Mouse (Mus musculus): ENCODE measurements around the gene Cfap70. TPM values are rescaled to one million over a fixed set of nuclear protein-coding genes. Genes with fewer than 3 reads are reported as not detected.

The Cfap70 gene
- total and polyA plus RNA-seq, 3 experiments: 0.11 TPM; not detected in 2

- no peak overlapping the region for H3K4me3 ChIP-seq (ENCODE audit: control insufficient read depth in 1 of 2, insufficient read depth in 1 of 2, low read depth in 2 of 2, low read length in 2 of 2)
- H3K36me3 ChIP-seq (ENCODE audit: control insufficient read depth in 1 of 2, insufficient read depth in 2 of 2, low read length in 2 of 2): peaks cover 0 to 10% of the 10 kb centered on the region in 2 experiments; a peak in 2 of 4 replicates
- H3K27me3 ChIP-seq (ENCODE audit: control insufficient read depth in 1 of 2, insufficient read depth in 2 of 2, low read length in 2 of 2): no peaks in the 10 kb centered on the region
- no peak overlapping the region for H3K27ac ChIP-seq (ENCODE audit: control insufficient read depth, low read depth, low read length)
- H3K79me2 ChIP-seq (ENCODE audit: control insufficient read depth, insufficient read depth, low read length, poor library complexity): peaks cover 1% of the 10 kb centered on the region
- peak; percentile 43 for DNase-seq (ENCODE audit: low read depth, low spot score)
- TF ChIP-seq CTCF (IDR thresholded peaks at IDR 0.05 in 2 of 3, conservative IDR thresholded peaks at IDR 0.05 in 1 of 3; ENCODE audit: control insufficient read depth in 1 of 3, insufficient read depth in 1 of 3, low read depth in 2 of 3, low read length in 3 of 3, poor library complexity in 1 of 3, severe bottlenecking in 1 of 3) (peak; percentile 25 to 64 (median 61); a peak in 5 of 6 replicates), RAD21 (IDR thresholded peaks at IDR 0.05; ENCODE audit: low read depth, low read length) (peak; percentile 30), POLR2AphosphoS5 (IDR thresholded peaks at IDR 0.05; ENCODE audit: borderline replicate concordance, low read depth, low read length) (no peak), SMC3 (IDR thresholded peaks at IDR 0.05; ENCODE audit: low read depth, low read length) (peak; percentile 62), CHD1 (IDR thresholded peaks at IDR 0.05; ENCODE audit: low read depth, low read length) (no peak), KAT2A (conservative IDR thresholded peaks at IDR 0.05; ENCODE audit: low read depth, low read length) (no peak), EP300 (IDR thresholded peaks at IDR 0.05; ENCODE audit: low read depth in 1 of 2, low read length in 2 of 2) (no peak)
- peaks cover 4 to 9% of the 10 kb centered on the region in 2 experiments; a peak in 3 of 4 replicates for H3K4me1 ChIP-seq (ENCODE audit: control insufficient read depth in 1 of 2, insufficient read depth in 2 of 2, low read length in 2 of 2)
- no peak overlapping the region for H3K9ac ChIP-seq (ENCODE audit: control insufficient read depth, low read depth, low read length, poor library complexity, severe bottlenecking)
- H3K9me3 ChIP-seq (replicated peaks; ENCODE audit: insufficient read depth, low read length): no peaks in the 10 kb centered on the region
These were observed 53.2 kb downstream of the Cfap70 start for GRCm38 (mm10) chr14:20398864-20399263.

- peaks cover 6 to 11% of the 10 kb centered on the region in 2 experiments; a peak in 3 of 4 replicates for H3K4me1 ChIP-seq (ENCODE audit: control insufficient read depth in 1 of 2, insufficient read depth in 2 of 2, low read length in 2 of 2)
- H3K27ac ChIP-seq (ENCODE audit: control insufficient read depth, low read depth, low read length): no peak overlapping the region
- no peak for DNase-seq (ENCODE audit: low read depth, low spot score)
- H3K9me3 ChIP-seq (replicated peaks; ENCODE audit: insufficient read depth, low read length): no peaks in the 10 kb centered on the region
- no peaks in the 10 kb centered on the region for H3K27me3 ChIP-seq (ENCODE audit: control insufficient read depth in 1 of 2, insufficient read depth in 2 of 2, low read length in 2 of 2)
- H3K4me3 ChIP-seq (ENCODE audit: control insufficient read depth in 1 of 2, insufficient read depth in 1 of 2, low read depth in 2 of 2, low read length in 2 of 2): no peak overlapping the region
- H3K9ac ChIP-seq (ENCODE audit: control insufficient read depth, low read depth, low read length, poor library complexity, severe bottlenecking): no peak overlapping the region
- H3K36me3 ChIP-seq (ENCODE audit: control insufficient read depth in 1 of 2, insufficient read depth in 2 of 2, low read length in 2 of 2): peaks cover 0 to 11% of the 10 kb centered on the region in 2 experiments; a peak in 2 of 4 replicates
- TF ChIP-seq MYB (IDR thresholded peaks at IDR 0.05; ENCODE audit: low read depth, low read length) (no peak), CHD2 (IDR thresholded peaks at IDR 0.05; ENCODE audit: low read length) (no peak), MYC (IDR thresholded peaks at IDR 0.05; ENCODE audit: low read depth, low read length) (no peak), TCF12 (IDR thresholded peaks at IDR 0.05; ENCODE audit: low read depth, low read length) (no peak), ZKSCAN1 (IDR thresholded peaks at IDR 0.05; ENCODE audit: low read depth, low read length) (no peak), TAL1 (IDR thresholded peaks at IDR 0.05; ENCODE audit: low read length) (no peak), MAX (IDR thresholded peaks at IDR 0.05; ENCODE audit: low read length) (no peak), NRF1 (IDR thresholded peaks at IDR 0.05; ENCODE audit: insufficient read depth, low read depth, low read length, poor library complexity, severe bottlenecking) (no peak), ZNF384 (IDR thresholded peaks at IDR 0.05; ENCODE audit: low read depth, low read length) (no peak), MAFK (IDR thresholded peaks at IDR 0.05; ENCODE audit: borderline replicate concordance, low read depth, low read length) (no peak), ETS1 (IDR thresholded peaks at IDR 0.05; ENCODE audit: low read depth, low read length) (no peak), MAZ (IDR thresholded peaks at IDR 0.05; ENCODE audit: low read depth, low read length) (no peak), POLR2AphosphoS2 (IDR thresholded peaks at IDR 0.05; ENCODE audit: low read length) (no peak)
- H3K79me2 ChIP-seq (ENCODE audit: control insufficient read depth, insufficient read depth, low read length, poor library complexity): peaks cover 9% of the 10 kb centered on the region
These were observed 54.8 kb downstream of the Cfap70 start for GRCm38 (mm10) chr14:20397220-20397619.
